Mouse (Mus musculus) stomach, postnatal 0 days (tissue): ENCODE data around the gene Map4k1.
A peak's percentile ranks its signal among the peaks of the same experiment; 100 is the strongest.

Source experiments
- CTCF ChIP-seq: IDR thresholded peaks from 2 replicates; pipeline ENCODE4 v1.5.1; 2016; ENCODE audit warnings: antibody characterized with exemption, low read depth, mild to moderate bottlenecking, moderate library complexity
- EP300 ChIP-seq: optimal IDR thresholded peaks from 2 replicates; pipeline ENCODE3; 2016; ENCODE audit warnings: antibody characterized with exemption

- peak; percentile 66 for TF ChIP-seq CTCF
- no peak for TF ChIP-seq EP300
Observed at GRCm38 (mm10) chr7:29032685-29033084, 50.8 kb downstream of the Map4k1 start.
